Mouse (Mus musculus): ENCODE data around the gene Pde4d. TPM values are rescaled to one million over a fixed set of nuclear protein-coding genes. Genes with fewer than 3 reads are reported as not detected.

Pde4d gene
- polyA plus RNA-seq, 1 experiment from 2014 or later, result 8.7 TPM

GRCm38 (mm10) chr13:109776995-109777394 is 1327.2 kb downstream of the Pde4d start:
- DNase-seq (ENCODE audit: low spot score, missing footprints), result peak; percentile 83
- H3K4me2 ChIP-seq, result no peak overlapping the region
- no peak overlapping the region for H3K4me3 ChIP-seq (ENCODE audit: low read depth, low read length)
- no peak overlapping the region for H3K9ac ChIP-seq (ENCODE audit: low read length)
- H3K27ac ChIP-seq (ENCODE audit: low read depth, low read length), result no peak overlapping the region
- peaks cover 12% of the 10 kb centered on the region for H3K4me1 ChIP-seq (ENCODE audit: control insufficient read depth, insufficient read depth, low read length)
- no peak for ATAC-seq (ENCODE audit: low FRiP score)
- H3K36me3 ChIP-seq (ENCODE audit: control insufficient read depth, insufficient read depth, low read length), result no peaks in the 10 kb centered on the region
- H3K9me3 ChIP-seq (ENCODE audit: control insufficient read depth, low read length), result no peaks in the 10 kb centered on the region
- no peaks in the 10 kb centered on the region for H3K27me3 ChIP-seq (ENCODE audit: control insufficient read depth, insufficient read depth, low read length)
- WGBS, result 7% methylated on average over 3 of the region's 3 CpGs

GRCm38 (mm10) chr13:109777441-109777840 is 1327.7 kb downstream of the Pde4d start:
- ATAC-seq (ENCODE audit: low FRiP score) (no peak), DNase-seq (ENCODE audit: low spot score, missing footprints) (no peak)
- Histone ChIP-seq H3K4me1 (ENCODE audit: control insufficient read depth, insufficient read depth, low read length) (peaks cover 12% of the 10 kb centered on the region), H3K36me3 (ENCODE audit: control insufficient read depth, insufficient read depth, low read length) (no peaks in the 10 kb centered on the region), H3K27me3 (ENCODE audit: control insufficient read depth, insufficient read depth, low read length) (no peaks in the 10 kb centered on the region), H3K4me2 (no peak overlapping the region), H3K27ac (ENCODE audit: low read depth, low read length) (no peak overlapping the region), H3K4me3 (ENCODE audit: low read depth, low read length) (no peak overlapping the region), H3K9me3 (ENCODE audit: control insufficient read depth, low read length) (no peaks in the 10 kb centered on the region), H3K9ac (ENCODE audit: low read length) (no peak overlapping the region)
- 61% methylated on average over 5 of the region's 5 CpGs for WGBS

- WGBS, result 23% methylated on average over 9 of the region's 9 CpGs
- Histone ChIP-seq H3K4me2 (no peak overlapping the region), H3K4me3 (ENCODE audit: low read depth, low read length) (no peak overlapping the region), H3K27ac (ENCODE audit: low read depth, low read length) (no peak overlapping the region), H3K27me3 (ENCODE audit: control insufficient read depth, insufficient read depth, low read length) (no peaks in the 10 kb centered on the region), H3K36me3 (ENCODE audit: control insufficient read depth, insufficient read depth, low read length) (no peaks in the 10 kb centered on the region), H3K9ac (ENCODE audit: low read length) (no peak overlapping the region), H3K9me3 (ENCODE audit: control insufficient read depth, low read length) (no peaks in the 10 kb centered on the region), H3K4me1 (ENCODE audit: control insufficient read depth, insufficient read depth, low read length) (peaks cover 12% of the 10 kb centered on the region)
- DNase-seq (ENCODE audit: low spot score, missing footprints) (peak; percentile 86), ATAC-seq (ENCODE audit: low FRiP score) (peak; percentile 60)
Measured at GRCm38 (mm10) chr13:109778297-109778835, 1328.6 kb downstream of the Pde4d start.

GRCm38 (mm10) chr13:109781466-109781865 is 1331.7 kb downstream of the Pde4d start:
- Histone ChIP-seq H3K27me3 (ENCODE audit: control insufficient read depth, insufficient read depth, low read length) (no peaks in the 10 kb centered on the region), H3K27ac (ENCODE audit: low read depth, low read length) (no peak overlapping the region), H3K4me3 (ENCODE audit: low read depth, low read length) (no peak overlapping the region), H3K36me3 (ENCODE audit: control insufficient read depth, insufficient read depth, low read length) (no peaks in the 10 kb centered on the region), H3K9ac (ENCODE audit: low read length) (no peak overlapping the region), H3K4me1 (ENCODE audit: control insufficient read depth, insufficient read depth, low read length) (peaks cover 8% of the 10 kb centered on the region; the same call in 1 of the 2 replicates), H3K9me3 (ENCODE audit: control insufficient read depth, low read length) (no peaks in the 10 kb centered on the region), H3K4me2 (no peak overlapping the region)
- ATAC-seq (ENCODE audit: low FRiP score), result no peak
- no peak for DNase-seq (ENCODE audit: low spot score, missing footprints)
- 89% methylated on average over 1 of the region's 1 CpGs for WGBS

- Histone ChIP-seq H3K9ac (ENCODE audit: low read length) (no peak overlapping the region), H3K4me3 (ENCODE audit: low read depth, low read length) (no peak overlapping the region), H3K27me3 (ENCODE audit: control insufficient read depth, insufficient read depth, low read length) (no peaks in the 10 kb centered on the region), H3K9me3 (ENCODE audit: control insufficient read depth, low read length) (no peaks in the 10 kb centered on the region), H3K4me1 (ENCODE audit: control insufficient read depth, insufficient read depth, low read length) (no peaks in the 10 kb centered on the region), H3K4me2 (no peak overlapping the region), H3K36me3 (ENCODE audit: control insufficient read depth, insufficient read depth, low read length) (no peaks in the 10 kb centered on the region), H3K27ac (ENCODE audit: low read depth, low read length) (no peak overlapping the region)
- no peak for ATAC-seq (ENCODE audit: low FRiP score)
- 92% methylated on average over 4 of the region's 4 CpGs for WGBS
- no peak for DNase-seq (ENCODE audit: low spot score, missing footprints)
Measured at GRCm38 (mm10) chr13:109788604-109789003, 1338.9 kb downstream of the Pde4d start.

GRCm38 (mm10) chr13:109789151-109789550 is 1339.4 kb downstream of the Pde4d start:
- ATAC-seq (ENCODE audit: low FRiP score) (no peak), DNase-seq (ENCODE audit: low spot score, missing footprints) (no peak)
- Histone ChIP-seq H3K4me2 (no peak overlapping the region), H3K27ac (ENCODE audit: low read depth, low read length) (no peak overlapping the region), H3K9ac (ENCODE audit: low read length) (no peak overlapping the region), H3K4me1 (ENCODE audit: control insufficient read depth, insufficient read depth, low read length) (no peaks in the 10 kb centered on the region), H3K9me3 (ENCODE audit: control insufficient read depth, low read length) (no peaks in the 10 kb centered on the region), H3K27me3 (ENCODE audit: control insufficient read depth, insufficient read depth, low read length) (no peaks in the 10 kb centered on the region), H3K36me3 (ENCODE audit: control insufficient read depth, insufficient read depth, low read length) (no peaks in the 10 kb centered on the region), H3K4me3 (ENCODE audit: low read depth, low read length) (no peak overlapping the region)
- WGBS, result 59% methylated on average over 4 of the region's 4 CpGs

- no peaks in the 10 kb centered on the region for H3K36me3 ChIP-seq (ENCODE audit: control insufficient read depth, insufficient read depth, low read length)
- H3K4me3 ChIP-seq (ENCODE audit: low read depth, low read length), result no peak overlapping the region
- H3K9me3 ChIP-seq (ENCODE audit: control insufficient read depth, low read length), result no peaks in the 10 kb centered on the region
- H3K4me1 ChIP-seq (ENCODE audit: control insufficient read depth, insufficient read depth, low read length), result no peaks in the 10 kb centered on the region
- H3K4me2 ChIP-seq, result no peak overlapping the region
- no peaks in the 10 kb centered on the region for H3K27me3 ChIP-seq (ENCODE audit: control insufficient read depth, insufficient read depth, low read length)
- H3K9ac ChIP-seq (ENCODE audit: low read length), result no peak overlapping the region
- DNase-seq (ENCODE audit: low spot score, missing footprints), result no peak
- no peak for ATAC-seq (ENCODE audit: low FRiP score)
- WGBS, result 88% methylated on average over 8 of the region's 8 CpGs
- H3K27ac ChIP-seq (ENCODE audit: low read depth, low read length), result no peak overlapping the region
Measured at GRCm38 (mm10) chr13:109790045-109790715, 1340.4 kb downstream of the Pde4d start.

GRCm38 (mm10) chr13:109793918-109794317 is 1344.2 kb downstream of the Pde4d start:
- H3K4me1 ChIP-seq (ENCODE audit: control insufficient read depth, insufficient read depth, low read length), result no peaks in the 10 kb centered on the region
- 88% methylated on average over 9 of the region's 9 CpGs for WGBS
- no peak overlapping the region for H3K4me2 ChIP-seq
- no peak overlapping the region for H3K9ac ChIP-seq (ENCODE audit: low read length)
- H3K27ac ChIP-seq (ENCODE audit: low read depth, low read length), result no peak overlapping the region
- H3K36me3 ChIP-seq (ENCODE audit: control insufficient read depth, insufficient read depth, low read length), result no peaks in the 10 kb centered on the region
- ATAC-seq (ENCODE audit: low FRiP score), result no peak
- H3K27me3 ChIP-seq (ENCODE audit: control insufficient read depth, insufficient read depth, low read length), result no peaks in the 10 kb centered on the region
- DNase-seq (ENCODE audit: low spot score, missing footprints), result no peak
- no peak overlapping the region for H3K4me3 ChIP-seq (ENCODE audit: low read depth, low read length)
- no peaks in the 10 kb centered on the region for H3K9me3 ChIP-seq (ENCODE audit: control insufficient read depth, low read length)

GRCm38 (mm10) chr13:109798651-109799050 is 1348.9 kb downstream of the Pde4d start:
- H3K9me3 ChIP-seq (ENCODE audit: control insufficient read depth, low read length), result no peaks in the 10 kb centered on the region
- WGBS, result 79% methylated on average over 4 of the region's 4 CpGs
- no peak overlapping the region for H3K4me2 ChIP-seq
- H3K27ac ChIP-seq (ENCODE audit: low read depth, low read length), result no peak overlapping the region
- no peak for DNase-seq (ENCODE audit: low spot score, missing footprints)
- H3K27me3 ChIP-seq (ENCODE audit: control insufficient read depth, insufficient read depth, low read length), result no peaks in the 10 kb centered on the region
- no peaks in the 10 kb centered on the region for H3K4me1 ChIP-seq (ENCODE audit: control insufficient read depth, insufficient read depth, low read length)
- H3K4me3 ChIP-seq (ENCODE audit: low read depth, low read length), result no peak overlapping the region
- H3K36me3 ChIP-seq (ENCODE audit: control insufficient read depth, insufficient read depth, low read length), result no peaks in the 10 kb centered on the region
- H3K9ac ChIP-seq (ENCODE audit: low read length), result no peak overlapping the region
- ATAC-seq (ENCODE audit: low FRiP score), result no peak

Data from midbrain, embryonic 11.5 days (tissue).